Mouse (Mus musculus) heart, adult 9 months (tissue): ENCODE measurements at regions not wholly inside any gene's neighbourhood (a gene's known extent, or its start where the extent isn't known, plus 50 kb on each side); places are given as distances from the start of the nearest gene placed in this dataset.
"Not testable (repeated sequence)": the region's sequence is repeated elsewhere in the genome, so short reads cannot be mapped to it uniquely, and the experiment has no call there.

ENCODE experiments used
- DNase-seq, 2 experiments: peaks; one replicate each; pipeline ENCODE4 v3.0.0; 2022; ENCODE audit warnings: low spot score in 2 of 2

- no peak for DNase-seq
These were observed 60.2 kb upstream of the Pim1 start for GRCm38 (mm10) chr17:29430401-29430800.

GRCm38 (mm10) chr17:29430806-29431205 is 59.7 kb upstream of the Pim1 start:
- no peak for DNase-seq

GRCm38 (mm10) chr17:29431553-29432297 is 58.8 kb upstream of the Pim1 start:
- peak in 1 of 2 experiments; percentile 62 for DNase-seq

GRCm38 (mm10) chr17:29432666-29433065 is 57.9 kb upstream of the Pim1 start:
- no peak for DNase-seq

- peak; percentile 50 to 53 for DNase-seq
These were observed 57.2 kb upstream of the Pim1 start for GRCm38 (mm10) chr17:29433370-29433769.

GRCm38 (mm10) chr17:29434074-29434944 is 56.2 kb upstream of the Pim1 start:
- no peak for DNase-seq

- DNase-seq = no peak
These were observed 55.1 kb upstream of the Pim1 start for GRCm38 (mm10) chr17:29435345-29436006.

GRCm38 (mm10) chr17:29436484-29436870 is 54.1 kb upstream of the Pim1 start:
- DNase-seq = not testable (repeated sequence)

- peak; percentile 82 to 89 for DNase-seq
These were observed 53.5 kb upstream of the Pim1 start for GRCm38 (mm10) chr17:29436871-29437534.

GRCm38 (mm10) chr17:29437535-29438324 is 52.8 kb upstream of the Pim1 start:
- DNase-seq = no peak

- DNase-seq = peak; percentile 70 to 72
These were observed 52.0 kb upstream of the Pim1 start for GRCm38 (mm10) chr17:29438347-29439235.

- DNase-seq = no peak
These were observed 50.6 kb upstream of the Pim1 start for GRCm38 (mm10) chr17:29439992-29440391.

GRCm38 (mm10) chr17:29440490-29440889 is 50.1 kb upstream of the Pim1 start:
- no peak for DNase-seq
